Mouse (Mus musculus) cortical plate, adult 2 months (tissue): ENCODE measurements around the gene Ten1.

Experiments used
- CTCF ChIP-seq: fragments of 200-500 bp; IDR thresholded peaks from 2 replicates; pipeline ENCODE4 v1.5.1; 2011; ENCODE audit warnings: mild to moderate bottlenecking, control low read depth, low read length; ENCODE audit not compliant: insufficient read depth; ENCODE audit errors: extremely low read depth
- POLR2A ChIP-seq: fragments of 200-500 bp; IDR thresholded peaks from 2 replicates; pipeline ENCODE4 v1.6.1; 2011; ENCODE audit warnings: mild to moderate bottlenecking, low read length, control low read depth; ENCODE audit not compliant: insufficient read depth; ENCODE audit errors: extremely low read depth

GRCm38 (mm10) chr11:116174775-116175448 lies 23.7 kb upstream of the Ten1 start:
- TF ChIP-seq CTCF (no peak), POLR2A (no peak)
